Mouse (Mus musculus): ENCODE measurements at regions not wholly inside any gene's neighbourhood (a gene's known extent, or its start where the extent isn't known, plus 50 kb on each side); places are given as distances from the start of the nearest gene placed in this dataset.

DNA sequence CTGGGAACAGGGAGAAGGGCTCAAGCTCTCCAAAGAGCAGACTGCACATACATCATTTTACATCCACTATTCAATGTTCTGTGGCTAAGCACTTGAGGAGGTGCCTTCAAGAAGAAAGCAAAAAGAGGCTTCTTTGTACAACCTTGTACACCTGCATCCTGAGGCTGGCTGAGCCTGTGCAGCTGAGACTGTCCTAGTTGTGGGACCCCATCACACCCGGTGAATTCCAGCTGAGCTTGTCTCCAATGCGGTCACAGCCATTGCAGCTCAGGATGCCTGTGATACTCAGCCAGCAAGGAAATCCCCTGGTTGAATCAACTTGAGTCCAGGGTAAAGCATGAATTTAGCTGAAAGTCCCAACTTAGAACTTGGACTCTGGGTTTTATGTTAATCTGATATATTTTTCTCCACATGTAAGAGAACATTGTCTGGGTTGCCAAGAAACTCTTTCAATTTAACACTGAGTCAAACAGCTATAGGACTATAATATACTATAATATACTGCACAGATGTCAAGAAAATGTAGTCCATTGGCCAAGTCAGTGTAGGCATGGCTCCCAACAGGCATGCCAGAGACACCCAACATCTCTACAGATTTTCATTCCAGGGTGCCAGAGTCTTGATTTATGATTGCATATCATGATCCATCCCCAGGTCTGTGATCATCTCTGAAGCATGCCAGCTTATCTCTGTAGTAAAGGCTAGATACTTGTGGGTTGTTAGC, 599.2 kb downstream of the Pard3 start:
- no peak for DNase-seq (ENCODE audit: low spot score in 2 of 2)

DNA sequence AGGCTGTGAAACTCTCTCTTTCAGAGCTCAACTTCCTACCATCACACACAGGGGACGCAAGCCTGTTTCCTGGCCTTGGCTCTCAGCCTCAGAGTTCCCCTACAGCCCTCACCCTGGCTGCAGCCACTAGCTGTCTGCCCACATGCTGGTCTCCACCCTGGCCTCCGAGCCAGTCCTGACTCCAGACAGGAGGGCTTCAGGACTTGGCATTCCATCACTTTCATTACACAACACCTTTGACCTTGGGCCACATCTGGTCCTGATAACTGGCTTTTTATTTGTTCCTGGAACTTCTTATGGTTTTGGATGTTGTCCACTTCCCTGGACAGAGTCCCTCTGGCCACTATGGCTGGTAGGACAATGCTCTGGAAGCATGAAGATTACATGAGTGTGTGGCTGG, 602.9 kb downstream of the Pard3 start:
- no peak for DNase-seq (ENCODE audit: low spot score in 2 of 2)

DNA sequence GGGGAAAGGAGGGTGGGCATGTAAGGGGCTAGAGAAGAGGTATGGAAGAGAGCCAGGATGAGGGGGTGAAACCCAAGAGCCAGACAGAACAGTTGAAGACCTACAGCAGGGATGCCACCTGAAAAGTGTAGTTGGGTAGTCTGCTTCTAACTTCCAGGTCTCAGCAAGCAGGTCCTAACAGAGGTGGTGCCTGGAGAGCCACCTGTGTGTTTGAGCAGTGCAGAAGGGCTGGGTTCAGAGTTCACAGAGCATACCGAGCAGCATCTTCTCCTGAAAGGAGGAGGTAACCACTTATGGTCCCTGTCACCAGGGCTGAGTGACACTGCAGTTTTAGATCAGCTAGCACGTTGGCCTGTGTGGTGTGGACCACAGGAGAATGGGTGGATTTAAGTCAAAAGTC, 605.3 kb downstream of the Pard3 start:
- DNase-seq (ENCODE audit: low spot score in 2 of 2): no peak

DNA sequence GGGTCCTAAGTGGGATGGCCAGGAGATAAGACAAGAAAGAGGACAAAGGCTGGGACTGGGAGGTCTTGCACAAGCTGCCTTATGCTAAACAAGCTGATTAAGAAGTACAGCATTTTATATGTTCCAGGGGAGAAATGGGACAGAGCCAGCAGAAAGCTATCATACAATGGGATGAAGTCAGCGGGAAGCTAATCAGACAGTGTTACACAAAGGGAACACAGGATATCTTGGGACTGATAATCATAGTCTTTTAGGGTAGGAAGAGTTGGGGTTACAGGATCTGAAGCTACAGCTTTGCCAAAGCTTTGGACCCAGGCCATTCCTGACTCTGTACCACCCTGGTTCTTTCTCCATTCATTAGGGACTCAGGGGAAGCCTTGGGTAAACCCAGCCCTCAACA, 610.4 kb downstream of the Pard3 start:
- DNase-seq (ENCODE audit: low spot score in 2 of 2): no peak

DNA sequence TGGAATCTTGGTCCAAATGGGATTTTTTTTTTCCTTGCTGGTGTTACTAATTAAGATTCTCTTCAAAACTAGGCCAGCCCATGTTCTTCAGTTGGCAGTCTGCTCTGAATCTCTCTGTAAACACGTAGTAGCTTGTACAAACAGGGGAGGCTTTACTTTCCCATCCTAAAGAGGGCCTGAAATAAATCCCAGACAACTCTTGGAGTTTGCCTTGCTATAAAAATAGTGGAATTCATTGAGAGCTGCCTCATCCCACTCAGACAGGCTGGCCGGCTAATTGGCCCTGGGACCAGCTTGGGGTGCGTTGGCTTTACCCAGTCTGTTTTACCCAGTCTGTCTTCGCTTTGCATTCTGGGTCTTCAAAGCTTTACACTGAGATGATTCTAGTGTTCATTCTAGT, 611.7 kb downstream of the Pard3 start:
- DNase-seq (ENCODE audit: low spot score in 2 of 2): peak; percentile 6 to 26

DNA sequence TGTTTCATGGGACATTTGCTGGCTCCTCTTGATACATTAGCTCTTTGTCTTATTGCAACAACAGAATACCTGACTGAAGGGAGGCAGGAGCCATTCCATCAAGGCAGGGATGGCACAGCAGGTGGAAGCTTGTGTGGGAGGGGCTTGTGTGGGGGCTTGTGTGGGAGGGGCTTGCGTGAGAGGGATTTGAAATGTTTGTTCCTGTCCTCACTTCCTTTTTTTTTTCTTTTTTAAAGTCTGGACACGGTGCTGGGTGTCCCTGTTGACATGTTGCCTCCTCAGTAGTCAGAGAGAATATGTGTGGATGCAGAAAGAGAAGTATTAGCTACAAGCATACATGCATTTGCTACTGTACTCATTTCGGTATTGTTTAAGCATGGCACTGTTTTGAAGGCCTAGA, 616.5 kb downstream of the Pard3 start:
- DNase-seq (ENCODE audit: low spot score in 2 of 2): no peak

DNA sequence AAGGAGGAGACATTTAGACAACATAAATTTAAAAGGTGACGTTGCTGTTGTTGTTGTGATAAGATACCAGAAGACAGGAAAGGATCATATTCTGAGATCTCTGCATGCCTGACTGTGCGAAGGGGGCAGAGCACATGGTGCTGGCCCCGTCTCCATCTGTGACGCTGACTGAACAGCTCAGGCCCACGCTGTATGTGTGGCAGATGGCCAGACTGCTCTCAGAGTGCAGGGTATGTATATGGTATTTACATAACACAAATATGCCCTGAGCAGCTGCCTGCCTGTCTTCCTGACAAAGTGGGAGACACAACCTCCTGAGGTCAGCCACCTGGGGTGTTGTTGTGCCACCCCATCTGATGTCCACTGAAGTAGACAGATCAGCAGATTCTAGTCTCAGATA, 620.5 kb downstream of the Pard3 start:
- DNase-seq (ENCODE audit: low spot score in 2 of 2): peak in 1 of 2 experiments; percentile 8

DNA sequence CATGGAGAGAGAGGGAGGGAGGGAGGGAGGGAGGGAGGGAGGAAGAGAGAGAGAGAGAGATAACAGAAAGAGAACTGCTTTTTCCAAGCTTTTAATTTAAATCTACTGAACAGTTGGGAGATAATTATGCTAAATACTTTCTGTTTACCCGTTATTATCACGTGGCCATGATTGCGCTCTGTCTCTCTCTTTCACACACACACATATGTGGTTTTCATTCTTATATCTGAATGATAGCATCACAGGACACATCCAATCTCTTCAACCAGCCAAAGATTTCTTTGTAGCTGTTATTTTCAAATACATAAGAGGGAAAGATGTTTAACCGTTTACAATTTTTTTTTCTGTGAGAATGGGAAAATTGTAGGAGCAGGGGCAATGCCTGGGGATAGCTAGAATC, 627.1 kb downstream of the Pard3 start:
- DNase-seq (ENCODE audit: low spot score in 2 of 2): no peak

DNA sequence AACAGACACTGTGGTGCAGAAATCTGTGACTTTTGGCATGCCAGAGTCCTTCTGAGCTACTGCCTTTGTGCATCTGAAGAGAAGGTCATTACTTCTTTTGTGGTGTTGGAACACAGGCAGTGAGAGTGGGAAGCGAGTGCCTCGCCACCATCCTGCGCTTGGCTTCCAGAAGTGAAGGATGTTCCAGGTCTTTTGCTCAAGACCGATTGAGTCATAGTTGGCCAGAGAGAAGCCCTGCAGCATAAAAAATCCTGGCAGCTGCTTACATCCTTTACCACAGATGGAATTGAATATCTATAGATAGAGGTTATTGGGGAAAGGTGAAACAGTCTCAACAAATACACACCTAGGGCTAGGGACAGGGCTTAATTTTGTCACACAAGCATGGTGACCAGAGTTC, 634.7 kb downstream of the Pard3 start:
- DNase-seq (ENCODE audit: low spot score in 2 of 2): no peak

DNA sequence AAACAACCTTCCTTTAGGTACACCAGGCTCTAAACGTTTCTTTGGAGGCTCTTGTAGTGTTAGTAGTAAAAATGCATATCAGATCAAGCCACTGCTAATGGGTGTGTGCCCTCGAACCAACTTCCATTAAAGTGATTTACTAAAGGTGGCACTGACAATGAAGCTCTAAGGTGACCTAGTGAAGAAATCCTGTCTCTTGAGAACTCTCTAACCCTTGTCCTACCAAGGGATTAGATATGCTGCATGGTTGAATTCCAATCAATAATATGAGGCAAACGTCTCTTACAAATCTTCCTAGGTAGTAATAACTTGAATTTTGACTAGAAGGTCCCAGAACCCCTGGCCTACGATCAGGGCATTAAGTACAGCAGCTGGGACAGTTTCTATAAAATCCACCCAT, 640.7 kb downstream of the Pard3 start:
- DNase-seq (ENCODE audit: low spot score in 2 of 2): no peak

DNA sequence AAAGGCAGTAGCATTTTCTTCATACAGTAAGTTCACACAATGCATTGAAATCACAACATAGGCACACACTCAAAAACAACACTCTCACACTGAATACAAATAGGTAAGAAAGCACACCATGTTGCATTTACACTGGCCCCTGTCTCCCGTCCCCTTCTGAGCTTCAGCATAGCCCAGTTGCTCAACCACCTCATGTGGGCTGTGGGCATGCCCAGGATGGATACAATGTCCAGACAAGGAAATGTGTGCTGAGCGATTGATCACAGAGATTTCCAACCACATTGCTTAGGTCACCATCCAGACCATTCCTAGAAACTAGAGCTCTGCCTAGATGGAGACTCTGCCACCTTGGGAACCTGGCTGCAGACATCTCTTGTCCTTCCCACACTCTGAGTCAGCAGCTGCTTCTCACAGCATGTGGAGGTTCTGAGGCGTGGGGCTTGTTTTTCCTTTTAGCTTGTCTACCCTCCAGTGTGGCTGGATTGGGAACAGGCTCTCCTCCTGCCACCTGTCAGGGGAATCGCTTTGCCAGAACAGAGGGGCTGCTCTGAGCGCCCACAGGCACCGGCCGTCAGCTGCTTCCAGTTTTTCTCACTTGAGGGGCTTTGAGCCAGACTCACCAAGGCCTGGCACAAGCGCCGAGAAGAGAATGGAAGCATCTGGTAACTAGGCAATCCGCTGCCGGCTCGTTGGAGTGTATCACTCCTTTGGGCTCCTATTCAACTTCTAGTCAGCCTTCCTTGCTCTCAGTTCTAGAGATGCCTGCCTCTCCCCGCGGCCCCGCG, 642.5 kb downstream of the Pard3 start:
- peak; percentile 53 to 65 for DNase-seq (ENCODE audit: low spot score in 2 of 2)

DNA sequence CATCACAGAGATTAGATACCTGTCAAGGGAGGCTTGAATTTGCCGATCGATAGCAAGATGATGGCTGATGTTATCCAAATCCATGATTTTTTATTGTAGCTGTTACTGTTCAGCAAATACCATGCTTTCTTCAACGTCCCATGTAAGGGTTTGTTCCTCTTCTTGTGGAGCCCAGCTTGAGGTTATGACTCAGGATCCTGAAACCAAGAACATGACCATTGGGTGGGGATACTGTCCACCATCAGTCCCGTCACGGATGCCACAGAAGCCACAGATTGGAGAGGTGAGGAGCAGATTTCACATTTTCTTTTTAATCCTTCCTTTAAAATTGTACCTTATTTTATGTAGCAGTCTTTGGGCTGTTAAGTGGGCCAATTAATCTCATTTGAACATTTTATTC, 645.7 kb downstream of the Pard3 start:
- DNase-seq (ENCODE audit: low spot score in 2 of 2): no peak

DNA sequence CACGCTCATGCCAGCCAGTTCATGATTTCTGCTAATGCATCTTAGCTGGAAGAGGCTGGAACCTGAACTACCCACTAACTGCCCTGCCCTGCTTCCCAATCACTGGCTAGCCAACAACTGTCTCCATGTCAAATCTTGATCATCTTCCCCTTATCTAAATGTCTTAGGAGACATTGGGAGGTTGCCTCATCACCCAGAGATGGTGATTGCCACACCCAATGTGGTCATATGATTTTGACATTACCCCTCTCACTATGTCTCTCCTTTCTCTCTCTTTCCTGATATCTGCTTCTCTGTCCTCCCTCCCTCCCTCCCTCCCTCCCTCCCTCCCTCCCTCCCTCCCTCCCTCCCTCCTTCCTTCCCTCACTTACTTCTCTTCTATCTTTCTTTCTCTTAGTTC, 643.3 kb upstream of the Nrp1 start:
- DNase-seq (ENCODE audit: low spot score in 2 of 2): no peak

DNA sequence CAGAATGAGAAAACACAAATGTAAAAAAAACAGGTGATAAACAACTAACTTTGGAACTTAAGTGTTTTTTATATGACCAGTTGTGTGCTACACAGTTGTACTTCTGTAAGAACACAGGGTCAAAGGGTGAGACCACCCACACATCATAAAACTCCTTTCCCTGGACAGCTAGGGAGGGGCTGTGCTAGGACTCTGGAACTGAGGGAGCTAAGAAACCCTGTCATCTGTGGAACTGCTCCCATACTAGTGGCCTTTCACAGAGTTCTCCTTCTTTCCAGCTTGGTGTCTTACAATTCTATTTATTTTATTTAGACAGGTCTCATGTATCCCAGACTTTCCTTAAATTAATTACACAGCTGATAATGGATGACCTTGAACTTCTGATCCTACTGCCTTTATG, 640.4 kb upstream of the Nrp1 start:
- no peak for DNase-seq (ENCODE audit: low spot score in 2 of 2)

DNA sequence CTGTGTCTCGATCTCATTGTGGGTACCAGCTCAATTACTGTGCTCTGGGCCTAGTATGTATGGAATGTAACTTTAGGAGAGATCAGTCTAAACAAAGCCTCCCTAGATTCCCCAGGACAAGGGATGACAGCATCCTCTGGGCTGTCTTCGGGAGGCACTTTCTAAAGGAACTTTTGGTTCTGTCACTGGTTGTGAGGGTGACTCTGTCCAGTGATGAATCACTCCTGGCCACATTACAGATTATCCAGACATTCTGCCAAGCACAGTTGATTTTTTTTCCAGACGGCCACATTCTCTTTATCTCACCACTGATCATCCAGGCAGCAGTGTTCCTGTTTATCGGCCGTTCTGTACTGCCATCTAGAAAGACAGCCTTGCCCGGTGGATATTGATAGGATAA, 638.5 kb upstream of the Nrp1 start:
- no peak for DNase-seq (ENCODE audit: low spot score in 2 of 2)

DNA sequence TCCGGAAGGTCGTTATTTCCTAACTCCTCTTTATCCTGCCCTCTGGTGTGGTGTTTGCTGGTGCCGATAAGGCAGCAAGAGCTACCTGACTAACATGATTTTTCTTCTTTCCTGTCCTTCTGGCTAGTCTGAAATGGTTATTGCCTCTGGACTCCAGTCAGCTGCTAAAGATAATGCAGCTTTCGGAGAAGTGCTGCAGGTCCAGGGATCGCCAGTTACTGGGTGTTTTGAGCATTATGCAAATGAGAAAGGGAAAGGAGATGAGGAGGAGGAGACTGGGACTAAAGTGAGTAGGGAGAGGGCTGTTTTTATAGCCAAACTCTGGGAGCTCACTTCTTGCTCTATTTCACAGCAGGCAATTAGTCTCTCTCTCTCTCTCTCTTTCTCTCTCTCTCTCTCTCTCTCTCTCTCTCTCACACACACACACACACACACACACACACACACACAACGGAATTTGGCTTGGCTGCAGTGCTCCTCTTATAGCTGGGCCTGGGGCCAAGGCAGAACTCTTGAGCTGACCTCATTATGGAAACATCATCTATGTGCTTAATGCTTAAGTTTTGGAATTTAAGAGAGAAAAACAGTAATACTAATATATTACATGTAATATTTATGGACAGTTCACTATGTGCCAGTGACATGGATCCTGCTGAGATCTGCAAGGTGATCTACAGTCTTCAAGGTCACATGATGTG, 637.7 kb upstream of the Nrp1 start:
- no peak for DNase-seq (ENCODE audit: low spot score in 2 of 2)

DNA sequence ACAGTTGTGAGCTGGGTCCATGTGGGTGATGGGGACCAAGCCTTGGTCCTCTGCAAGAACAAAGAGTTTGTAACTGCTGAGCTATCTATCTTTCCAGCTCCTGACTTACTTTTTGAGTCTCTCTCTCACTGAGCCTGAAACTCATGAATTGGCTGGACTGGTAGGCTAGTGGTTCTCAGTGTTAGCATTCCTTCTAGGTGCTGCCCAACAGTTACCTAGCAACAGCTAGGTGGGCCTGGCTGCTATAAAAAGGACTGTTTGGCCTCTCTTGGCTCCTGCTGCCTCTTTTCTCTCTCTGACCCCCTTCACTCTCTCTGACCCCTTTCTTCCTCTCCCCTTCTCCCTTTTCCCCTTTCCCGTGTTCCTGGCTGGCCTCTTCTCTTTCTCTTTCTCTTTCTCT, 636.8 kb upstream of the Nrp1 start:
- no peak for DNase-seq (ENCODE audit: low spot score in 2 of 2)

DNA sequence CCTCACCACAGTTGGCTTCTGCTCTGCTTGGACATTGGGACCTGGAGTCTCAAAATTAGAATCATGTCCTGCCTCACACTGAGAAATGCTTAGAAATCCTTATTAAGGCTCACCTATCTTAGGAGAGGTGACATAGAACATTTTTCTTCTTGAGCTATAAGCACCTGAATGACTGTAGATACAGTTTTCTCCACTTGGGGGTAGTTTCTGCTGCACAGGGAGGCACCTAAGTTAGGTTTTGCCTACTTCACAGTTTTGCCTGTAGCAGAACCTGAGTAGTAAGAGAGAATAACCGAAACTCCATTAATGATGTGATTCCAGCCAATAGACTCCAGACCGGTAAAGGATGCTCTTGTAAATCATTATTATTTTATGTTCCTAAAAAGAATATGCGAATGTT, 624.3 kb upstream of the Nrp1 start:
- DNase-seq (ENCODE audit: low spot score in 2 of 2): no peak

DNA sequence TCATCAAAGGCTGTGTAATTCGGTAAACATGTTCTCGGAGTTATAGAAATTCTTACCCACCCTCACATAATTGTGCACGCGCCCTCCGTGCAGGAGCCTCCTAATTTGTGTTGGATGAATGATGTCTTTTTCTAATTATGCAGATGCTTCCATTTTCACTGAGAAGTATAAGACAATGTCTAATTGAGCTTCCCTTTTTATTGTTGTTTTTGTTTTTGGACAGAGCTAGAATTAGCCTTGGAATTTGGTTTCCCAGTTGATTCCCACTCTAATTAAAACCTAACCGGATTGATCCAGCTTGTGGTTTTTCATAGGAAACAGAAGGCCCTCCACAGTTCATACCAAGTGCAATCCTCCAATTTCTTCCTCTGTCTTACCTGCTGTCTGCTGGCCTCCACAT, 616.2 kb upstream of the Nrp1 start:
- no peak for DNase-seq (ENCODE audit: low spot score in 2 of 2)

DNA sequence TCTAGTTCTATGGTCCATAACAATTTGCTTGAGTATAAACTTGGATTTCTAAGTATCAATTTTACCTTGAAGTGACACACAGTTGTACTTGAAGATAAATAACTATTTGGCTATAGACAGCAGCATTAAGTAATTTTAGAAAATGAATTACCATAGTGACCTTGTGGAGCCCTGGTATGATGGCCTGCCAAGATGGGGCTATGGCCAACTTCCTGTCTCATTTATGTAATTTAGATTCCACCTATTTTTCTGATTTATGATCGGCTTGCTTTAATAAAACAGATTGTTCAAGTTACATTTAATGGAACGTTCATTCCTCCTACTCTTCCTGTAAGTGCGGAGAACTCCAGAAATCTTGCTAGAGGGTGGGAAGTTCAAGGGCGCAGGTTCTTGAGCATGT, 613.2 kb upstream of the Nrp1 start:
- no peak for DNase-seq (ENCODE audit: low spot score in 2 of 2)

DNA sequence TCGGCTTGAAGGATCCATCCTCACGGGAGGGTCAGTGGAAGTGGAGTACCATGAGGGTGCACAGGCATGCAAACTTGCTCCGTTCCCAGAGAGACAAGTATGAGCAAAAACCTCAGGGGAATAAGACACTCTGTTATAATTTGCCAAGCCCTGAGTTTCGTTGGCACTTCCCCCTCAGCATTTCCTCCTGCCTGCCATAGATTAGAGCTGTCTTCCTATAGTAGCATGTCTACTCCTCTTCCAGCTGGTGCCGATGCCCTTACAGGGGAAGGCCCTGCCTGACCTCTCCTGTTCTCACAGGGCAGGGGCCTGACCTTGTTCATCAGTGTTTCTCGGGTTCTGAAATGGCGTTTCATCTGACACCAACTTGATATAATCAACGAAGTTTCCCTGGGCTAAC, 611.9 kb upstream of the Nrp1 start:
- DNase-seq (ENCODE audit: low spot score in 2 of 2): no peak

DNA sequence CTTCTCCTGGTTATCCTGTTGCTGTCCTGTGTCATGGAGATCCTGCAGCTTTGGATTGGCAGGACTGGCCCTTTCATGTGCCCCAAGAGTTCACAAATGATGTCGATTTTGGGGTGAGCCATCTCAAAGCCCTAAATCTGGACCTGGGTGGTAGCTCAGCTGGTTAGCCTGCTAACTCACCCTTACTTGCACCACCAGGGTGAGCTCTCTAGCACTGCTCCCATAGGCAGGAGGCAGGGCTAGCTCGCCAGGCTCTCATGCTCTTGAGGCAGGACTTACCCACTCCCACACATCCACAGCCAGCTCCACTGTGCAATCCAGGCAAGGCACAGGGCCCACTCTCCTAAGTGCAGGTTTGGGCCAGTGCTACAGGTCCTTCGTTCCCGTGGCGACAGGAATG, 605.5 kb upstream of the Nrp1 start:
- DNase-seq (ENCODE audit: low spot score in 2 of 2): no peak
